Mouse (Mus musculus) adrenal gland, postnatal 10 days (tissue): ENCODE measurements at regions not wholly inside any gene's neighbourhood (a gene's known extent, or its start where the extent isn't known, plus 50 kb on each side); places are given as distances from the start of the nearest gene placed in this dataset.
A peak's percentile ranks its signal among the peaks of the same experiment; 100 is the strongest.

Experiments
- DNase-seq: peaks from one replicate; pipeline ENCODE4 v3.0.0; 2021; ENCODE audit warnings: mixed read lengths

GRCm38 (mm10) chr6:76825953-76826352 lies 328.4 kb upstream of the Gm9008 start:
- DNase-seq: no peak

- DNase-seq: no peak
Measured at GRCm38 (mm10) chr6:76802969-76803368, 305.4 kb upstream of the Gm9008 start.

GRCm38 (mm10) chr6:76780168-76780567 lies 282.6 kb upstream of the Gm9008 start:
- no peak for DNase-seq

GRCm38 (mm10) chr6:76778201-76778600 lies 280.6 kb upstream of the Gm9008 start:
- DNase-seq: no peak

- DNase-seq: no peak
Measured at GRCm38 (mm10) chr6:76777080-76777479, 279.5 kb upstream of the Gm9008 start.

GRCm38 (mm10) chr6:76763852-76764251 lies 266.3 kb upstream of the Gm9008 start:
- no peak for DNase-seq

GRCm38 (mm10) chr6:76754867-76755266 lies 257.3 kb upstream of the Gm9008 start:
- DNase-seq: peak; percentile 45
